Mouse (Mus musculus) right cerebral cortex, adult 18-20 months (tissue): Measurements from ENCODE around the gene Ccdc86.

Experiments
- DNase-seq: peaks from one replicate; pipeline ENCODE4 v3.0.0; 2022; ENCODE audit warnings: mixed read lengths

The Ccdc86 gene

GRCm38 (mm10) chr19:10904927-10905727, 43.9 kb downstream of the Ccdc86 start:
- DNase-seq: peak; percentile 78

- no peak for DNase-seq
Observed at GRCm38 (mm10) chr19:10904512-10904911, 44.6 kb downstream of the Ccdc86 start.

- DNase-seq: no peak
Observed at GRCm38 (mm10) chr19:10901046-10901445, 48.0 kb downstream of the Ccdc86 start.

DNA sequence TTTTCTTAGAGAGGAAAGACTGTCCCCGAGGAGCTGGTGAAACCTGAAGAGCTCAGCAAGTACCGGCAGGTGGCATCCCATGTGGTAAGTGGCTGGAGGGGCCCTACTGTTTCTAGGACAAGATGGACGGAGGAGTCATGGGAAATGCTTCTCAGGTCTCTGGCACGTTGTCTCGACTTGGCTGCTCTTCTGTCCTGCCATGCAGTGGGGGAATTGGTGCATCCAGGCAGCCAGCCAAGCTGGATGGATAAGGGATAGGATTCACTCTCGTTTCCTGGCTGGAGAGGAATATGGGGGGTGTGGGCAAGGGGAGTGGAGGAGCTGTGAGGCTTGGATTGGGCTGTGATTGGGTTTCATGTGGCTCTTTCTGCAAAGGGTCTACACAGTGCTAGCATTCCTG, 48.8 kb downstream of the Ccdc86 start:
- no peak for DNase-seq

- DNase-seq: no peak
Observed at GRCm38 (mm10) chr19:10897491-10897890, 51.6 kb downstream of the Ccdc86 start.

DNA sequence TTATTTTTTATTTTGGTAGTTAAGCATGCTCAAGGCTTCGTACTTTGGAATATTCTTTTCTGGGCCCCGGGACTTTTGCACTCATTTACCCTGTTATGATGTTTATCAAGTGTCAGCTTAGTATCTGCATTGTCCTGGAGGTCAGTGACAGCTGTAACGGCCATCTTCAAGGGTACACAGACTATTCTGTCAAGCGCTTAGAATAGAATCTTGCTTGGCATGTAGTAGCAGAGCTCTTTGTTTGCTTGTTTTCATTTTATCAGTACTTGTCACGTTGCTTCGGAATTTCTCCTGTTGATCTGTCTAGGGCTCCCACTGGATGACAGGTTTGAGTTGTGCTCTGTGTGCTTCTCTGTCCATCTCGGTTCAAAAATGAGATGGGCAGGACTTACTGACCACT, 52.2 kb downstream of the Ccdc86 start:
- DNase-seq: no peak

DNA sequence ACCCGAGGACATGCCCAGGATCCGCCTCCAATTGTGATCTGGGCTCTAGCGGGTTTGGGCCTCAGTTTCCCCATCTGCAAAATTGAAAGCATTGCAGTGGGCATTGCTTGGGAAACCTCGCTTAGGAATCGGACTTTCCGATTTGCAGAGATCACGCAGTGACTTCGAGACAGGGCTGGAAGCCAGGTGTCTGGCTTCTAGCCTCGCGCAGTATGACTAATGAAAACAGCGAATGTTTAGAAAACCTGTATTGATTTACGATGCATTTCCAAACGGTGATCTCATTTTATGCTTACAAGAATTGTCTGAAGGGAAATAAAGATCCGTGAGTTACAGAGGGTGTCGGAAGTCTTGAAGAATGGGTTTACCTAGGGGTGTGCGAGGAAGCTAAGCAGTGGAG, 53.4 kb downstream of the Ccdc86 start:
- DNase-seq: no peak

GRCm38 (mm10) chr19:10895016-10895528, 54.0 kb downstream of the Ccdc86 start, which contains the start of gene Prpf19:
Prpf19 (plus strand) TSS chr19:10895231.
- peak; percentile 99 for DNase-seq

GRCm38 (mm10) chr19:10892201-10892600, 56.9 kb downstream of the Ccdc86 start:
- DNase-seq: no peak
